8 mouse cellular contexts compared by ENCODE assay signal in genomic region chr6:120592031-120592681, GRCm38 (mm10).
DNase-seq lines count a peak whose midpoint lies in the region; ATAC-seq and TF ChIP-seq lines count a peak whose summit lies in the region.

No protein-coding gene starts in this region.

- no peak for TF ChIP-seq CTCF in gastrocnemius, adult 2 months (IDR thresholded peaks at IDR 0.05)
- TF ChIP-seq CTCF in liver, postnatal 0 days (IDR thresholded peaks at IDR 0.05; ENCODE audit: low read depth): no peak

- H3K9ac ChIP-seq in liver, postnatal 0 days (replicated peaks): no peak overlapping the region

- no peaks in the 10 kb centered on the region for H3K9me3 ChIP-seq in megakaryocyte, embryonic 14.5 days
- H3K9me3 ChIP-seq in liver, postnatal 0 days (ENCODE audit: low read length): no peaks in the 10 kb centered on the region

- H3K4me1 ChIP-seq in megakaryocyte, embryonic 14.5 days: peaks cover 29% of the 10 kb centered on the region
- H3K4me1 ChIP-seq in liver, postnatal 0 days (ENCODE audit: insufficient read depth): peaks cover 40% of the 10 kb centered on the region

- no peaks in the 10 kb centered on the region for H3K36me3 ChIP-seq in megakaryocyte, embryonic 14.5 days (replicated peaks; ENCODE audit: low read length)
- H3K36me3 ChIP-seq in liver, postnatal 0 days (replicated peaks; ENCODE audit: insufficient read depth, low read length): no peaks in the 10 kb centered on the region

- peak overlapping the region; percentile 28 for H3K4me3 ChIP-seq in megakaryocyte, embryonic 14.5 days (replicated peaks)
- H3K4me3 ChIP-seq in gastrocnemius, adult 2 months: peak overlapping the region; percentile 50
- H3K4me3 ChIP-seq in liver, postnatal 0 days (ENCODE audit: low read depth, low read length): no peak overlapping the region

- WGBS in liver, postnatal 0 days (ENCODE audit: insufficient replicate concordance): 10% methylated on average over 17 of the region's 17 CpGs

- H3K4me2 ChIP-seq in liver, postnatal 0 days (ENCODE audit: low read depth, low read length): peak overlapping the region; percentile 45

- H3K27me3 ChIP-seq in megakaryocyte, embryonic 14.5 days (replicated peaks): peaks cover 14% of the 10 kb centered on the region
- no peaks in the 10 kb centered on the region for H3K27me3 ChIP-seq in liver, postnatal 0 days (ENCODE audit: insufficient read depth, low read length)

- TF ChIP-seq EP300 in liver, postnatal 0 days (IDR thresholded peaks at IDR 0.05; ENCODE audit: low read depth): no peak

- peak; percentile 26 to 31 for DNase-seq in cerebellum, postnatal 4 days (ENCODE audit: low spot score in 2 of 2)
- DNase-seq in gastrocnemius, adult 2 months: peak; percentile 82
- peak; percentile 75 for DNase-seq in kidney, adult 11 months
- DNase-seq in liver, postnatal 0 days: peak; percentile 55
- no peak for DNase-seq in ovary, postnatal 14 days (ENCODE audit: low spot score)
- DNase-seq in testis, postnatal 14 days (ENCODE audit: low spot score): no peak

- H3K27ac ChIP-seq in gastrocnemius, adult 2 months: peak overlapping the region; percentile 90
- H3K27ac ChIP-seq in liver, postnatal 0 days (ENCODE audit: low read depth): peak overlapping the region; percentile 69

- intact Hi-C loops in gastrocnemius, adult 2 months (cut with DNase I): loop anchor here (5.0 to 10.0 kb wide), 2 partner anchors 75 to 233 kb away; partner anchors contain the start of genes Atp6v1e1 and Cecr2

- ATAC-seq in megakaryocyte, adult 5-6 weeks (ENCODE audit: poor library complexity, severe bottlenecking): no peak
- peak; percentile 75 for ATAC-seq in liver, postnatal 0 days

Comparison
In these comparisons a context has a peak if more than half of its experiments do, and no peak if none do; other contexts are left out.
1. DNase-seq: peak in cerebellum, postnatal 4 days (2 of 2), gastrocnemius, adult 2 months (single experiment), kidney, adult 11 months (single experiment) and liver, postnatal 0 days (single experiment); none in ovary, postnatal 14 days (single experiment) and testis, postnatal 14 days (single experiment).